10 mouse cellular contexts compared by ENCODE assay signal in genomic region chr11:54004221-54004620, GRCm38 (mm10). TPM values are rescaled to one million over a fixed set of nuclear protein-coding genes. Genes with fewer than 3 reads are reported as not detected.
DNase-seq lines count a peak whose midpoint lies in the region; ATAC-seq and TF ChIP-seq lines count a peak whose summit lies in the region.
"Had no signal": no experiment of that assay in that cellular context is flagged by ENCODE, and none has a peak within 500 bp of the region (broad histone marks: within the 10 kb centered on the region; RNA-seq: fewer than 3 reads in every experiment).

No protein-coding gene starts in this region.

- peak overlapping the region; percentile 32 for H3K4me2 ChIP-seq in heart, embryonic 13.5 days
- H3K4me2 ChIP-seq in liver, embryonic 15.5 days = peak overlapping the region; percentile 66
- H3K4me2 ChIP-seq: neural tube, embryonic 13.5 days had no signal

- TF ChIP-seq POLR2A in cerebellum, adult 2 months (IDR thresholded peaks at IDR 0.05; ENCODE audit: borderline replicate concordance, insufficient read depth, low read length) = no peak

- H3K27me3 ChIP-seq in cerebellum, adult 2 months (ENCODE audit: control insufficient read depth, insufficient read depth, low read length) = no peaks in the 10 kb centered on the region
- peaks cover 14% of the 10 kb centered on the region for H3K27me3 ChIP-seq in heart, embryonic 13.5 days (replicated peaks)
- H3K27me3 ChIP-seq in liver, embryonic 15.5 days = no peaks in the 10 kb centered on the region
- H3K27me3 ChIP-seq: neural tube, embryonic 13.5 days had no signal

- no peak for TF ChIP-seq CTCF in cerebellum, adult 2 months (IDR thresholded peaks at IDR 0.05; ENCODE audit: borderline replicate concordance, insufficient read depth, low read depth, low read length)

- H3K4me1 ChIP-seq in cerebellum, adult 2 months (ENCODE audit: control insufficient read depth, insufficient read depth, low read length) = peaks cover 61% of the 10 kb centered on the region
- H3K4me1 ChIP-seq in heart, embryonic 13.5 days = peaks cover 20% of the 10 kb centered on the region
- H3K4me1 ChIP-seq in liver, embryonic 15.5 days (replicated peaks) = peaks cover 71% of the 10 kb centered on the region
- H3K4me1 ChIP-seq: neural tube, embryonic 13.5 days had no signal

- ATAC-seq in heart, embryonic 13.5 days (ENCODE audit: extremely low read depth, insufficient number of reproducible peaks, low FRiP score, low TSS enrichment) = no peak
- ATAC-seq in liver, embryonic 15.5 days (ENCODE audit: insufficient read depth) = no peak
- no peak for ATAC-seq in inflammation-experienced regulatory T-cells, adult 6 months

- peak; percentile 47 to 73 for DNase-seq in cerebellum, adult 2 months
- no peak for DNase-seq in cerebellum, adult 11 months
- peak; percentile 86 for DNase-seq in NIH3T3 (ENCODE audit: low read depth)
- DNase-seq in testis, postnatal 10 days (ENCODE audit: low spot score) = no peak
- no peak for DNase-seq in right cerebral cortex, adult 2 months (ENCODE audit: low spot score in 2 of 2)

- no peak overlapping the region for H3K27ac ChIP-seq in cerebellum, adult 2 months (ENCODE audit: insufficient read depth, low read length)
- no peak overlapping the region; the same call in 1 of the 2 replicates for H3K27ac ChIP-seq in heart, embryonic 13.5 days (replicated peaks)
- H3K27ac ChIP-seq in liver, embryonic 15.5 days (replicated peaks) = peak overlapping the region; percentile 94
- H3K27ac ChIP-seq: layer of hippocampus, adult 2 months; neural tube, embryonic 13.5 days had no signal

- no peak overlapping the region for H3K4me3 ChIP-seq in cerebellum, adult 2 months (replicated peaks; ENCODE audit: insufficient read depth, low read depth, low read length)
- H3K4me3 ChIP-seq in heart, embryonic 13.5 days = no peak overlapping the region
- peak overlapping the region; percentile 30; the same call in 1 of the 2 replicates for H3K4me3 ChIP-seq in liver, embryonic 15.5 days (replicated peaks)
- H3K4me3 ChIP-seq: layer of hippocampus, adult 2 months; neural tube, embryonic 13.5 days had no signal

- H3K9ac ChIP-seq in heart, embryonic 13.5 days = no peak overlapping the region
- H3K9ac ChIP-seq in liver, embryonic 15.5 days = peak overlapping the region; percentile 25
- H3K9ac ChIP-seq: neural tube, embryonic 13.5 days had no signal

- H3K36me3 ChIP-seq in heart, embryonic 13.5 days = no peaks in the 10 kb centered on the region
- peaks cover 87% of the 10 kb centered on the region for H3K36me3 ChIP-seq in liver, embryonic 15.5 days (replicated peaks)
- H3K36me3 ChIP-seq: neural tube, embryonic 13.5 days had no signal

- no peaks in the 10 kb centered on the region for H3K9me3 ChIP-seq in heart, embryonic 13.5 days
- no peaks in the 10 kb centered on the region for H3K9me3 ChIP-seq in liver, embryonic 15.5 days (replicated peaks)
- H3K9me3 ChIP-seq: neural tube, embryonic 13.5 days had no signal

- 31% methylated on average over 9 of the region's 9 CpGs for WGBS in cerebellum, adult 2 months
- 70% methylated on average over 9 of the region's 9 CpGs for WGBS in heart, embryonic 13.5 days
- WGBS in liver, embryonic 15.5 days (ENCODE audit: insufficient replicate concordance) = 66% methylated on average over 9 of the region's 9 CpGs

RNA-seq across cellular contexts. Expression of gene Slc22a4, which starts 23.7 kb away (rescaled TPM):
- 53.6 and 61.9 TPM in 2 replicates for polyA plus RNA-seq in cerebellum, adult 2 months (2012; rRNA removed)
- polyA plus RNA-seq in heart, embryonic 13.5 days (2015; fragmentation: Nextera tagmentation; extraction: Ambion mirVana) = 2.3 and 3.1 TPM in 2 replicates
- polyA plus RNA-seq in liver, embryonic 15.5 days (2015; fragmentation: Nextera tagmentation; extraction: Ambion mirVana) = 36.7 and 38.0 TPM in 2 replicates
- polyA plus RNA-seq in inflammation-experienced regulatory T-cells, adult 6 months (2017; shearing (Covaris generic)) = 1 to 10 TPM in 1 of 3 experiments, not detected in 2; 1.1 TPM

RNA-seq across cellular contexts. Expression of gene Slc22a21, which starts 24.1 kb away (rescaled TPM):
- polyA plus RNA-seq in cerebellum, adult 2 months (2012; rRNA removed) = 2.4 and 2.7 TPM in 2 replicates
- polyA plus RNA-seq in heart, embryonic 13.5 days (2015; fragmentation: Nextera tagmentation; extraction: Ambion mirVana) = 2.2 TPM in 2 replicates
- polyA plus RNA-seq in liver, embryonic 15.5 days (2015; fragmentation: Nextera tagmentation; extraction: Ambion mirVana) = 1.1 and 1.8 TPM in 2 replicates
- under 1 TPM in 1 of 3 experiments, not detected in 2; 0.40 TPM for polyA plus RNA-seq in inflammation-experienced regulatory T-cells, adult 6 months (2017; shearing (Covaris generic))

Comparison
In these comparisons a context has a peak if more than half of its experiments do, and no peak if none do; other contexts are left out.
1. DNase-seq: peak in cerebellum, adult 2 months (2 of 2) and NIH3T3 (single experiment); none in cerebellum, adult 11 months (single experiment), testis, postnatal 10 days (single experiment) and right cerebral cortex, adult 2 months (0 of 2).